Mouse (Mus musculus): ENCODE results near the gene Ttc23. TPM values are rescaled to one million over a fixed set of nuclear protein-coding genes. Genes with fewer than 3 reads are reported as not detected.

Gene Ttc23
- 18.7 and 21.5 TPM in 2 replicates for polyA plus RNA-seq (2015; fragmentation: Nextera tagmentation; extraction: Ambion mirVana)

DNA sequence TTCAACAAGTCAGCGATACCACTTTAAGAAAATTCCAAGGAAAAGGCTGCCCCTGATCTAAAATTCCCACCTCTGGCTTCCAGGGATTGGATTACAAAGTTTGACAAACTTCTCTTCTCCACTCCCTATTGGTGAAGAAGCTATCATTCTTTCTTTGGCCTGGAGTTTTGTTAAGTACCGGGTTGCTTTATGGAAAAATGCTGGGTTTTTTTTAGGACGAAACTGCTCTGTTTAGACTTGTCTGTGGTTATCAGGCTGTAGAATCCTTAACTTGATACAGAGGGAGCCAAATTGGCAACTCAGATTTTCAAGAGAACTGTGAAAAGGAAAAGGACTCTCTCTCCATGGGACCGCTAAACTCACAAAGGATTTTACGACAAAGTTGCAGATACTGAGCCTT is at the start of gene Ttc23:
Ttc23 (plus strand) TSS at position 134 of the 400 bp plus-strand sequence.
- peak within 1 kb of the TSS; percentile 85 for H3K4me2 ChIP-seq
- H3K27ac ChIP-seq, result no peak within 1 kb of the TSS
- H3K4me1 ChIP-seq, result peaks cover 63% of the 10 kb centered on the region
- ATAC-seq, result no peak
- H3K36me3 ChIP-seq (ENCODE audit: poor library complexity, severe bottlenecking), result no peaks in the 10 kb centered on the region
- 2% methylated on average over 5 of the region's 5 CpGs for WGBS
- H3K9ac ChIP-seq, result peak within 1 kb of the TSS; percentile 86
- no peaks in the 10 kb centered on the region for H3K27me3 ChIP-seq
- peak within 1 kb of the TSS; percentile 82 for H3K4me3 ChIP-seq
- H3K9me3 ChIP-seq (replicated peaks), result no peaks in the 10 kb centered on the region

DNA sequence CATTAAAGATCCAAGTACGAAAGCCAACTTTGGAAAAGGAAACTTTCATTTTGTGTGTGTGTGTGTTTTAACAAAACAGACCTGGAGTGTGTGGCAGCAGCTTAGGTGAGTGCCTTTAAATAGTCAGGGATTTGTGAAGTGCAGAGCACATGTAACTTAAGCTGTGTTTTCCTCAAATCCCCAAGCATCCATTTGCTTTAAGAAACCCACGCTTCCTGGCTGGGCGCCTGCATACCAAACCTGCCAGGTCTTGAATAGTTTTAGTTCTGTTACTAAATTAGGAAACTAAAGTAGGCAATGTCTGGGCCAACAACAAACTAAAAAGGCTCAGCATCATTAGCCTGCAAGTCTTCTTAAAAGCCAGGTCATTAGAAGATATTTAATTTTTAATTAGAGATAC is 49.2 kb upstream of the Ttc23 start:
- no peak overlapping the region for H3K9ac ChIP-seq
- H3K27ac ChIP-seq, result no peak overlapping the region
- peaks cover 30% of the 10 kb centered on the region for H3K27me3 ChIP-seq
- no peaks in the 10 kb centered on the region for H3K36me3 ChIP-seq (ENCODE audit: poor library complexity, severe bottlenecking)
- H3K4me2 ChIP-seq, result no peak overlapping the region
- no peak overlapping the region for H3K4me3 ChIP-seq
- H3K9me3 ChIP-seq (replicated peaks), result no peaks in the 10 kb centered on the region
- 51% methylated on average over 3 of the region's 3 CpGs for WGBS
- ATAC-seq, result no peak
- 0 out of 2 replicates have a peak, but pooled peaks cover 3% of the 10 kb centered on the region for H3K4me1 ChIP-seq

GRCm38 (mm10) chr7:67605114-67605513 is 42.1 kb upstream of the Ttc23 start:
- Histone ChIP-seq H3K9ac (no peak overlapping the region), H3K27me3 (peaks cover 14% of the 10 kb centered on the region; the same call in 1 of the 2 replicates), H3K4me1 (peaks cover 16% of the 10 kb centered on the region), H3K9me3 (replicated peaks) (no peaks in the 10 kb centered on the region), H3K27ac (no peak overlapping the region), H3K36me3 (ENCODE audit: poor library complexity, severe bottlenecking) (no peaks in the 10 kb centered on the region), H3K4me2 (no peak overlapping the region), H3K4me3 (no peak overlapping the region)
- 91% methylated on average over 6 of the region's 6 CpGs for WGBS
- ATAC-seq, result no peak

GRCm38 (mm10) chr7:67606250-67606649 is 41.0 kb upstream of the Ttc23 start:
- Histone ChIP-seq H3K27me3 (peaks cover 11% of the 10 kb centered on the region; the same call in 1 of the 2 replicates), H3K9me3 (replicated peaks) (no peaks in the 10 kb centered on the region), H3K27ac (no peak overlapping the region), H3K4me1 (peaks cover 16% of the 10 kb centered on the region), H3K4me3 (no peak overlapping the region), H3K9ac (no peak overlapping the region), H3K4me2 (no peak overlapping the region), H3K36me3 (ENCODE audit: poor library complexity, severe bottlenecking) (no peaks in the 10 kb centered on the region)
- 84% methylated on average over 1 of the region's 1 CpGs for WGBS
- ATAC-seq, result no peak

GRCm38 (mm10) chr7:67607669-67608347 is 39.4 kb upstream of the Ttc23 start:
- Histone ChIP-seq H3K36me3 (ENCODE audit: poor library complexity, severe bottlenecking) (no peaks in the 10 kb centered on the region), H3K27me3 (peaks cover 11% of the 10 kb centered on the region; the same call in 1 of the 2 replicates), H3K9me3 (replicated peaks) (no peaks in the 10 kb centered on the region), H3K9ac (peak overlapping the region; percentile 5; the same call in 1 of the 2 replicates), H3K27ac (peak overlapping the region; percentile 35), H3K4me1 (peaks cover 16% of the 10 kb centered on the region), H3K4me2 (peak overlapping the region; percentile 14; the same call in 1 of the 2 replicates), H3K4me3 (no peak overlapping the region)
- WGBS, result 14% methylated on average over 5 of the region's 5 CpGs
- peak; percentile 70; the same call in 1 of the 2 replicates for ATAC-seq

- no peaks in the 10 kb centered on the region for H3K9me3 ChIP-seq (replicated peaks)
- no peak overlapping the region for H3K4me3 ChIP-seq
- H3K9ac ChIP-seq, result peak overlapping the region; percentile 5; the same call in 1 of the 2 replicates
- H3K27ac ChIP-seq, result peak overlapping the region; percentile 35; the same call in 1 of the 2 replicates
- peak overlapping the region; percentile 14; the same call in 1 of the 2 replicates for H3K4me2 ChIP-seq
- no peaks in the 10 kb centered on the region for H3K36me3 ChIP-seq (ENCODE audit: poor library complexity, severe bottlenecking)
- 23% methylated on average over 4 of the region's 4 CpGs for WGBS
- 0 out of 2 replicates have a peak, but pooled peaks have one; percentile 41 for ATAC-seq
- peaks cover 21% of the 10 kb centered on the region for H3K4me1 ChIP-seq
- H3K27me3 ChIP-seq, result peaks cover 11% of the 10 kb centered on the region; the same call in 1 of the 2 replicates
These were observed 38.7 kb upstream of the Ttc23 start for GRCm38 (mm10) chr7:67608348-67609024.

DNA sequence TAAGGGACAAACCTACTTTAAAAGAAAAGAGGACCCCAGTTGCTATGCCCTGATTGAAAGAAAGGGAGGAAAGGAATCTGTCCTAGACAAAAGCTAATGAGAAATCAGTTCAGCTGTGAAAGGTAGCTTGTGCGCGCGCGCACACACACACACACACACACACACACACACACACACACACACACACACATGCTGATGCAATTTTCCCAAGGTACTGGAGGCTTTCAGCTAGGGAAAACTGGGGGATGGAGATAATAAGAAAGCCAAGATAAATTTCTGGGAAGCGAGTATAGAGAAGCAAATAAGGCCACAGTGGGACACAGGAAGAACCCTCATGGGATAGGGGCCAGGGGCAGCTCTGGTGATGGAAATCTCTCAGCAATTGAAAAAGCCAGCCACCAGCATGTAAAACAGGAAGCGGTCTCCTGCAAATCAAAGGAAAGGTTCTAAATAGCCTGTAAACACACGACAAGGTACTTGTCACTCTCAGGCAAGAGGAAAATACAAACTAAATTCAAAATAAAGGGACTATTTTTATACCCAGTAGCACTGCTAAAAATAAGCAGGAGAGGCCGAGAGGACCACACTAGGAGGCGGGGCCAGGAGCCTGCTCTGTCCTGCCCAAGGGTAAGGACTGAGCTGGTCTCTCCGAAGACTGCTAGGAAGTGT is 33.3 kb upstream of the Ttc23 start:
- no peak for ATAC-seq
- H3K4me1 ChIP-seq, result peaks cover 22% of the 10 kb centered on the region
- H3K27ac ChIP-seq, result no peak overlapping the region
- 28% methylated on average over 10 of the region's 10 CpGs for WGBS
- H3K36me3 ChIP-seq (ENCODE audit: poor library complexity, severe bottlenecking), result no peaks in the 10 kb centered on the region
- H3K9ac ChIP-seq, result no peak overlapping the region
- H3K4me3 ChIP-seq, result no peak overlapping the region
- H3K4me2 ChIP-seq, result peak overlapping the region; percentile 14; the same call in 1 of the 2 replicates
- H3K27me3 ChIP-seq, result no peaks in the 10 kb centered on the region
- H3K9me3 ChIP-seq (replicated peaks), result no peaks in the 10 kb centered on the region

DNA sequence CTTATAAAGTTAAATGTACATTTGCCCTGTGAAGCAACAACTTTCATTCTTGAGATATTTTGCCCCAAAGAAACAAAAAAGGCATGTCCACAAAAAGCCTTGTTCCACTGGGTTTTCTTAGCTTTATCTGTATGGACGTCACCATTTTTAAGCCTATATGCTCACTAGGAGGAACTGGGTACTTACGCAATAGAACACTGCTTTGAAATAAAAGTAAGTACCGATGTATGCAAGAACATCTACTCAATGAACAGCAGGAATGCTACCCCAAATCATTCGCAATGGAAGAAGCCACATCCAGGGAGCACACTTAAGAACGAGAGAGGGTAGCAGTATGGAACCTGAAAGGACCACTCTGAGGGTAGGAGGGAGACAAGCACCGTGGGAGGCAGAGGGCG is 32.7 kb upstream of the Ttc23 start:
- Histone ChIP-seq H3K27me3 (no peaks in the 10 kb centered on the region), H3K9me3 (replicated peaks) (no peaks in the 10 kb centered on the region), H3K4me2 (0 out of 2 replicates have a peak overlapping the region, but pooled peaks have one; percentile 14), H3K9ac (no peak overlapping the region), H3K4me1 (peaks cover 20% of the 10 kb centered on the region), H3K36me3 (ENCODE audit: poor library complexity, severe bottlenecking) (no peaks in the 10 kb centered on the region), H3K4me3 (no peak overlapping the region), H3K27ac (no peak overlapping the region)
- 79% methylated on average over 7 of the region's 7 CpGs for WGBS
- ATAC-seq, result no peak

- no peak overlapping the region for H3K9ac ChIP-seq
- H3K27me3 ChIP-seq, result no peaks in the 10 kb centered on the region
- no peak for ATAC-seq
- no peaks in the 10 kb centered on the region for H3K9me3 ChIP-seq (replicated peaks)
- H3K36me3 ChIP-seq (ENCODE audit: poor library complexity, severe bottlenecking), result no peaks in the 10 kb centered on the region
- no peak overlapping the region for H3K4me2 ChIP-seq
- no peak overlapping the region for H3K27ac ChIP-seq
- WGBS, result 89% methylated on average over 4 of the region's 4 CpGs
- no peak overlapping the region for H3K4me3 ChIP-seq
- peaks cover 20% of the 10 kb centered on the region for H3K4me1 ChIP-seq
These were observed 30.3 kb upstream of the Ttc23 start for GRCm38 (mm10) chr7:67616890-67617289.

DNA sequence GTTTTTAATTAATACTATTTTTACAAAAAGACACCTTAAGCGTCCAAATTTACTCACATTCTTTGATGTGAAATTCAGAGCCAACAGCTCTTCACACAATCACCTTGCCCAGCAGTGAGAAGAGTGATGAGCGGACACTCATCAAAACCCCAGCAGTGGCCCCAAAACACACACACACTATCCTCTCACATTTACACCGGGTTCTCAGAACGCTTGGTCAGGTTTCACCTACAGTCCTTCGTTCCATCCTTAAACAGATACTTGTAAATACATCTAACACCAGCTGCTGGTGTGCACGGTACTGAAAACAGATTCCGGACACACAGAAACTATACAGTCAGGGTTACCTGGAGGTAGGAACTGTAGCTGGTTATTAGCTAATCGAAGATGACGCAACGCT is 29.6 kb upstream of the Ttc23 start:
- Histone ChIP-seq H3K4me1 (peaks cover 20% of the 10 kb centered on the region), H3K4me2 (no peak overlapping the region), H3K9ac (no peak overlapping the region), H3K27me3 (no peaks in the 10 kb centered on the region), H3K27ac (no peak overlapping the region), H3K4me3 (no peak overlapping the region), H3K36me3 (ENCODE audit: poor library complexity, severe bottlenecking) (no peaks in the 10 kb centered on the region), H3K9me3 (replicated peaks) (no peaks in the 10 kb centered on the region)
- ATAC-seq, result no peak
- 94% methylated on average over 10 of the region's 10 CpGs for WGBS

DNA sequence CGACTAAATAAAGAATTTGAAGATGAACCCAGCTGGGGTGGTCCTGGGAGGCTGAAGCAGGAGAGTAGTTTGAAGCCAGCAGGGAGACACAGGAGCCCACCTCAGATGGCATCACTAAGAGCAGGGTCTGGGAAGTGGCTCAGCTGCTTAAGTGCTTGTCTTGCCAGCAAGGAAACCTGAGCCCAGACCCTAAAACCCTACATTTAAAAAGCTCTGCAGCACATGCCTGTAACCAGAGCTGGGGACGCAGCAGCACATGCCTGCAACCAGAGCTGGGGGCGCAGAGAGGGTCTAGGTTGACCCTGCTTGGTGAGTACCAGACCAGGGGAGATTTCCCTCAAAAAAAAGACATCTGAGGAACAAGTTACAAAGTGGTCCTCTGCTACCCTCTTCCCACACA is 28.9 kb upstream of the Ttc23 start:
- H3K4me1 ChIP-seq, result peaks cover 16% of the 10 kb centered on the region
- no peaks in the 10 kb centered on the region for H3K9me3 ChIP-seq (replicated peaks)
- no peak overlapping the region for H3K4me3 ChIP-seq
- H3K4me2 ChIP-seq, result no peak overlapping the region
- H3K27ac ChIP-seq, result no peak overlapping the region
- no peaks in the 10 kb centered on the region for H3K27me3 ChIP-seq
- ATAC-seq, result no peak
- no peak overlapping the region for H3K9ac ChIP-seq
- H3K36me3 ChIP-seq (ENCODE audit: poor library complexity, severe bottlenecking), result no peaks in the 10 kb centered on the region
- 94% methylated on average over 3 of the region's 3 CpGs for WGBS

- Histone ChIP-seq H3K9me3 (replicated peaks) (no peaks in the 10 kb centered on the region), H3K36me3 (ENCODE audit: poor library complexity, severe bottlenecking) (no peaks in the 10 kb centered on the region), H3K27me3 (no peaks in the 10 kb centered on the region), H3K9ac (no peak overlapping the region), H3K4me3 (no peak overlapping the region), H3K27ac (no peak overlapping the region), H3K4me1 (peaks cover 1% of the 10 kb centered on the region), H3K4me2 (no peak overlapping the region)
- ATAC-seq, result no peak
- 83% methylated on average over 4 of the region's 4 CpGs for WGBS
These were observed 27.4 kb upstream of the Ttc23 start for GRCm38 (mm10) chr7:67619836-67620235.

Data from forebrain, embryonic 13.5 days (tissue).